Mouse (Mus musculus): ENCODE results near the gene Pym1. TPM values are rescaled to one million over a fixed set of nuclear protein-coding genes. Genes with fewer than 3 reads are reported as not detected.

The Pym1 gene
- 183 and 229 TPM in 2 replicates for polyA plus RNA-seq (2012; ENCODE audit: low replicate concordance)

DNA sequence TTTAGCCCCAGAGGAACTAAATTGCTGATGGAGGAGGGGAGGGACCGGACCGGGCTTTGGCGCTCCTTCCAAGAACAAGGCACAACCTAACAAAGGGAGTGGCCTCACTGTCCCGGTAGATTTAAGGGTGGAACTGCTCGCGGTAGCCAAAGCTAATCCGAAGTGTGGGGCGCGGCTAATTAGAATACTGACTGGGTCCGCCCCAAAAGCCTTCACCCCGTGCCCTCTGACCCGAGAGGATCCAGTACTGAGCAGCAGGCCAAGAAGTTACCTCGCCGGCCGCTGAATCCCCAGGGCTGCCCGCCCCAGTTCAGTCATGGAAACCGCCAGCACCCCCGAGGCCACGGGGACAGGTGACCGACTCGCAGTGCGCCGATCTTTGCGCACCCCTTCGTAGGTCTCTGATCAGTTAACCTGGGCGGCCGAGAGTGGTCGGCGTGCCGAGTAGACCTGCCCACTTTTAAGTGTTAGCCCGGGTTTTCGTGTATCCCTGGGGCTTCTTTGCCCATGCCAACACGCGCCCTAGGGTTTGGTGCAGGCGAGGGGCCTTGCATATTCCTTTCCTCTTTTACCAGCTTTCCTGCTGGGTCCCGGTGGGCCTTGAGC, at the start of gene Pym1:
Gene Pym1, plus strand, starts transcription at position 244 of the 606 bp plus-strand sequence.

DNA sequence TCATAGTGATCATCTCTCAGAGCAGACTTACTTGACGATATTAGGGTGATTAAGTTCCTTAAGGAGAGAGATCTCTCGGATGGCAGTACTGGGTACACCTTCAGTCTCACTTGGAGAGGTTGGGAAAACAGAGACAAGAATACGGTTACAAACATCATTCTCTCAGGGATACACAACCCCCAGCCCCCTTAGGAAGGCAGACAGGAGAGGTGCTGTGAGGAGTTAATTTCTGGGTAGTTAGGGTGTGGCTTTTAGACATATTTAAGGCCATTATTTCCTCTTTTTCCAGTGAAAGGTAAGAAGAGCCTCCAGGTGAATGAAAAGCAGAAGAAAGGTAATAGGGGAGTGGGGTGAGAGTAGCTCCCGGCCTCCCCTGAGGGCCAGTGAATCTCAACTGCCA, 43.8 kb upstream of the Pym1 start, which contains the start of gene Pmel:
Gene Pmel, plus strand, starts transcription at position 301 of the 400 bp plus-strand sequence.

DNA sequence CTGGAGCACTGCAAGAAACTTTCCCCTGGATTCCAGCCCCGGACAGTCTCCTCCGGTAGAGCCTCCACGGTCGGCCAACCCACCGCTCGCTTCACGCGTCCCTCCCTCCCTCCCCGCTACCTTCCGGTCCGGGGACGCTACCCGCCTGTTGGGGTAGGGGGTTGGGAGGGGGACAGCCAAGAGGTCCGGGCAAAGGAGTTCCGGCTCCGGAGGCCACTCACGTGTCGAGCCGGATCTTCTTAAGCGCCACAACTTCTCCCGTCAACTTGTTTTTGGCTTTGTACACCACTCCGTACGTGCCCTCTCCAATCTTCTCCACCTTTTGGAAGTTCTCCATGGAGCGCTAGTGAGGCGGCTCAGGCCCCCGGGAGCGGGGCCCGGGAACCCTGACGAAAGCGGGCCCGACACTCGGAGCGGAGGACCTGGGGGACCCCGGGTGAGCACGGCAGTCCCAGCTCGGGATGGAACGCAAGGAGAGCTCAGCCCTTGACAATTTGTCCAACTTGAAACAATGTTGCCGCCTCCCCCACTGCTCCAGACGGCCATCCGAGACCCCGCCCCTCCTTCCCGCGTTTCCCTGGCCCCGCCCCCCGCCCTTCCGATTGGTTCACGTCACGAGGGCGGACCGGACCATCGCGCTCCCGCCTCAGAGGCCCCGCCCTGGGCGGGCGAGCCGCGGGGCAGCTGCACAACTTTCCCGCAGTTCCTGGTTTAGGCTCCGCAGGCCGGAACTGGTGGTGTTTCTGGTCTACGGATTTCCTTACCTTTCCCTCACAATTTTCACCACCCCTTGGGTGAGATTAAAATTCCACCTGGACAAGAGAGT, 43.0 kb upstream of the Pym1 start, which contains the start of gene Cdk2:
Gene Cdk2, minus strand, starts transcription at position 541 of the 826 bp plus-strand sequence.

DNA sequence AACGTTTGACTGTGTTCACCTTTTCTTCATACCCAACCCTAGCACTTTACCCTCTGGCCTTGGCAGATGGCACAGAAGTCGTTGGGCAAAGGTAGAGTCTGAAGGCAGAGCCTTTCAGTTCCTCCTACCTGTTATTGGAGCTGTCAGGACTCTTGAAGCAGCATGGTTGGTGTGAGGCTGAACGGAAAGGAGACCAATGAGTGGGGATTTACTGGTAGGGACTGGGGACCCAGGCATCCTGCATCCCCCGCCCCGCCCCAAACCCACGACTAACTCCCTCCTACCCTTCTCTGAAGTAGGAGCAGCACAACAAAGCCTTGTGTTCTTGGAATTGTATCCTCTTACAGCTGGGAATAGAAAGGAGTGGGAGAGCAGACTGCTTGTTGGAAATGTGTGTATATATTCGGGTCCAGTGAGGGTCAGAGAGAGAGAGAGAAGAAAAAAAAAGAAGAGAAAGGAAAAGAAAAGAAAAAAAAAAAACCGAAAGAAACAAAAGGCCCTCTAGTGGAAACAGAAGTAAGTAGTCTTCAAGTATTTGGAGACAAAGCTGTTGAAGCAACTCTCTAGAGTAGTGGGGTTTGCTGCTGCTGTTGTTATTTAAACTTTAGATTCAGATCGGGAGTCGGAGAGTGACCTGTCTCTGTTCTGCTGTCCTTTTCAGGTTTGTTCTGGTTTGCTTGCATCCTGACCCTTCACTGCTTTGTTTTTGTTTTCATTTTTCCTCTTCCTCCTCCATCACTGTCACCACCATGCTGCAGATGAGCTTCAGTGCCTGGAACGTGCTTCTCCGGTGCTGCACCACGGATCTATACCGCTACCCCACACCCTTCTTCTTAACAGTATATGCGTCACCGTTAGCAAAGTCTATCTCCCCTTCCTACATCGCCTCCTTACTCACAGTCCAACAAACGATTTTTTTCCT, 2.7 kb upstream of the Pym1 start, which contains the start of gene Dgka:
Gene Dgka, minus strand, starts transcription at position 176 of the 922 bp plus-strand sequence.

DNA sequence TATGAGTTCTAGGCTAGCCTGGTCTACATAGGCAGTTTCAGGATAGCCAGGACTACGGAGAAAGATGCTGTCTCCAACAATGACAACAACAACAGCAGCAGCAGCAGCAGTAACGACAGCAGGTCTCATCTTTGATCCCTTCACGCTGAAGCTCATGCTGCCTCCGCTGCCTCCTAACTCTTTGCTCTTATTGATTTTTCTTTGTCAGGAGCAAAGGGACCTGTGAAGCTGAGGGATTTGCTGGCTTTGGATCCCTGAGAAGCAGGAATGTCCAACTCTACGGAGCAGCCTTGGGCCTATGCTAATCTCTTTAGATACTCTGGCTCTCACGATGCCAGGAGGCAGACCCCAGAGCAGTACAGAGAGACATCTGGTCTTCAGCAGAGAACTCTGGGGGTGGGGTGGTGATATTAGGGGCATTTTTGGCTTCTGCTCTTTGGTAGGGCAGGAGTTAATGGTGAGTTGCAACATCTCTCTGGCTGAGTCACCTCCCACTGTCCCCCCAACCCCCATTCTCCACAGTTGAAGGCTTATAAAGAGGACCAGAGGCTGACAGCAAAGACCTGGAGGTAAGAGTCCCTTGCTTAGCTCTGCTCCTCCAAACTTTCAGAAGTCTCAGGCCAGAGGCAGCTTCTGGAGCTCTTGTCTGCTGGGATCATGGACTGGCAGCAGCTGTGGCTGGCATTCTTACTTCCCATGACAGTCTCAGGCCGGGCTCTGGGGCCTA, 42.9 kb downstream of the Pym1 start, which contains the start of gene Mmp19:
Gene Mmp19, plus strand, starts transcription at position 513 of the 727 bp plus-strand sequence.

DNA sequence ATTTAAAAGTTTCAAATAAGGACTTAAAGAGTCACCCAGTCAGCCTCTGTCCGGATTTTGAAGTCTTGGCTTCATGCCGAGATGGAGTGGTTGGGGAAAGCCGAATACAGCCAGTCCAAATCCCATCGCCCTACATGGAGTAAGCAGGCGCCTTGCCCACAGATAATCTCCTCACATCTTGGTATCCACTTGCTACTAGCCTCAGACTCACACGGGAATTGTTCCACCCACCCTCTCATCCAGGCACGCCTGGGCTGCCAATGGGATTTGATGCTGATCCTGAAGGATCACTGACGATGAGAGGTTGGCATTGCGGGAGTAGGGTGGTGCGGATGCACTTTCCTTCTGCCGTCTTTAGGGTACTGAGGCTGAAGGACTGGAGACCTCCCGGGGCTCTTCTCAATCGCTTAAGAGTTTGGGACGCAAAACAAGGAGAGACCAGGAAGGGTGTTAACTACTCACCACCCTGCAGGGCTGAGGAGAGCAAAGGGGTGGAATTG, 56.1 kb downstream of the Pym1 start, which contains the start of gene Dnajc14:
Gene Dnajc14, plus strand, starts transcription at position 292 of the 500 bp plus-strand sequence.

DNA sequence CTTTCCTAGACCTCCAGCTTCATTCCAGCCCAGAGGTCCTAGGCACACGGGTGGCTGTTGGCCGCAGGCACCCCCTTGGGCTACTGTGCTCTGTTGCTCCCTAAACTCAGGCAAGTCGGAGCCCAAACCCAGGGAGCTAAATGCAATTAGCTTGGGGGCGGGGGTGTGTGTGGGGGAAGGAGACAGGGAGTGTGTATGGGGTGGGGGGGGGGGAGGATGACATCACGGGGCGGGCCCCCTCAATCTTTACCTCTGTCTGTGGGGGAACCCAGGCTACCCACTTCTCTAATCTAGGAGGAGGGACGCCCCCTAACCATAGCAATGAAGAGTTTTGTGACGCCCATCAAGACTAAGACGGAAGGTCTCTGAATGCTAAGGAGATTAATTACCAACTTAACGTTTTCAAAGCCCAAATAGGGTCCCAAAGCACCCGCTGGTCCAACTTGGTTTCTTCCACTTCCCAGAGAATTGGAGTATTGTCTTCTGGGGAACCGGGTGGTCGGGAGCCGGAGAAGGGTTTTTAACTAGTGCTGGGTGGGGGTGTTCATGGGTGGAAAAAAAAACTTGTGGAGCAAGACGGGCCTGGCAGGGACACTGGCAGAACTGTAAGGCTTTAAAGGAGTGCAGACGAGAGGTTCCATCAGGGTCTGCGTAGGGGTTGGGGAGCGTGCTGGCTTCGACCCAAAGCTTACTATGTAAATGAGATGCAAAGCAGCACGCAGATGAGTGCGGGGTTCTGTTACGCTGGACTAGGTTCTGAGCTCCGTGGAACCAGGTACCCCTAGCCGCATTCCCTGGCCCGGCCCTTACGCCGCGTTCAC, 56.8 kb downstream of the Pym1 start, which contains the start of gene Tmem198b:
Gene Tmem198b, minus strand, starts transcription at position 100 of the 821 bp plus-strand sequence.

Other genes starting within 250 kb of the Pym1 start
- 2.2 TPM in 2 replicates for gene Myl6b, start 249.2 kb upstream of the Pym1 start, polyA plus RNA-seq (2012; ENCODE audit: low replicate concordance)
- 177 and 239 TPM in 2 replicates for gene Esyt1, start 222.0 kb upstream of the Pym1 start, polyA plus RNA-seq (2012; ENCODE audit: low replicate concordance)
- 29.8 and 36.6 TPM in 2 replicates for gene Zc3h10, start 200.1 kb upstream of the Pym1 start, polyA plus RNA-seq (2012; ENCODE audit: low replicate concordance)
- gene Rpl41, start 198.6 kb upstream of the Pym1 start, polyA plus RNA-seq (2012; ENCODE audit: low replicate concordance): 1,750 and 7,475 TPM in 2 replicates
- 93.8 and 156 TPM in 2 replicates for gene Pa2g4, start 181.9 kb upstream of the Pym1 start, polyA plus RNA-seq (2012; ENCODE audit: low replicate concordance)
- 1.8 TPM in 2 replicates for gene Erbb3, start 158.2 kb upstream of the Pym1 start, polyA plus RNA-seq (2012; ENCODE audit: low replicate concordance)
- 309 and 4,118 TPM in 2 replicates for gene Rps26, start 121.1 kb upstream of the Pym1 start, polyA plus RNA-seq (2012; ENCODE audit: low replicate concordance)
- gene Ikzf4, start 101.9 kb upstream of the Pym1 start, polyA plus RNA-seq (2012; ENCODE audit: low replicate concordance): 3.9 and 4.3 TPM in 2 replicates
- gene Suox, start 73.8 kb upstream of the Pym1 start, polyA plus RNA-seq (2012; ENCODE audit: low replicate concordance): 1.3 and 4.4 TPM in 2 replicates
- gene Rab5b, start 51.6 kb upstream of the Pym1 start, polyA plus RNA-seq (2012; ENCODE audit: low replicate concordance): 31.8 and 41.9 TPM in 2 replicates
- gene Pmel, start 43.7 kb upstream of the Pym1 start, polyA plus RNA-seq (2012; ENCODE audit: low replicate concordance): 0.13 TPM in 1 of 2 replicates, not detected in the other
- 14.0 and 16.9 TPM in 2 replicates for gene Cdk2, start 42.9 kb upstream of the Pym1 start, polyA plus RNA-seq (2012; ENCODE audit: low replicate concordance)
- gene Dgka, start 3.0 kb upstream of the Pym1 start, polyA plus RNA-seq (2012; ENCODE audit: low replicate concordance): 43.6 and 56.3 TPM in 2 replicates
- 0.37 and 0.57 TPM in 2 replicates for gene Mmp19, start 43.0 kb downstream of the Pym1 start, polyA plus RNA-seq (2012; ENCODE audit: low replicate concordance)
- 16.7 and 31.8 TPM in 2 replicates for gene Dnajc14, start 56.2 kb downstream of the Pym1 start, polyA plus RNA-seq (2012; ENCODE audit: low replicate concordance)
- 4.1 TPM in 2 replicates for gene Tmem198b, start 56.5 kb downstream of the Pym1 start, polyA plus RNA-seq (2012; ENCODE audit: low replicate concordance)
- 1.8 and 18.2 TPM in 2 replicates for gene Sarnp, start 69.4 kb downstream of the Pym1 start, polyA plus RNA-seq (2012; ENCODE audit: low replicate concordance)
- 3.1 and 13.9 TPM in 2 replicates for gene Ormdl2, start 73.8 kb downstream of the Pym1 start, polyA plus RNA-seq (2012; ENCODE audit: low replicate concordance)
- 9.6 and 15.8 TPM in 2 replicates for gene Gdf11, start 143.8 kb downstream of the Pym1 start, polyA plus RNA-seq (2012; ENCODE audit: low replicate concordance)
- gene Cd63, start 153.1 kb downstream of the Pym1 start, polyA plus RNA-seq (2012; ENCODE audit: low replicate concordance): 2.3 and 2.7 TPM in 2 replicates
- 11.4 and 14.3 TPM in 2 replicates for gene Rdh5, start 175.0 kb downstream of the Pym1 start, polyA plus RNA-seq (2012; ENCODE audit: low replicate concordance)
- 58.6 and 185 TPM in 2 replicates for gene Bloc1s1, start 176.1 kb downstream of the Pym1 start, polyA plus RNA-seq (2012; ENCODE audit: low replicate concordance)
- gene Itga7, start 185.9 kb downstream of the Pym1 start, polyA plus RNA-seq (2012; ENCODE audit: low replicate concordance): 2.5 and 5.2 TPM in 2 replicates
- gene Mettl7b, start 213.1 kb downstream of the Pym1 start, polyA plus RNA-seq (2012; ENCODE audit: low replicate concordance): not detected in 2 replicates
- gene Olfr9, start 241.5 kb downstream of the Pym1 start, polyA plus RNA-seq (2012; ENCODE audit: low replicate concordance): not detected in 2 replicates

Measured in hematopoietic multipotent progenitor cell, adult 10-12 weeks (in vitro differentiated cells).